Mouse (Mus musculus): ENCODE results near the gene Rbl1. TPM values are rescaled to one million over a fixed set of nuclear protein-coding genes. Genes with fewer than 3 reads are reported as not detected.

The Rbl1 gene
- polyA plus RNA-seq, 1 experiment from 2014 or later: 5.7 TPM

GRCm38 (mm10) chr2:157156079-157156478 is 48.3 kb downstream of the Rbl1 start:
- Histone ChIP-seq H3K27ac (ENCODE audit: low read depth, low read length) (no peak overlapping the region), H3K4me1 (ENCODE audit: control insufficient read depth, insufficient read depth, low read length) (no peaks in the 10 kb centered on the region), H3K9me3 (ENCODE audit: control insufficient read depth, low read length) (no peaks in the 10 kb centered on the region), H3K4me2 (ENCODE audit: low read depth, low read length) (no peak overlapping the region), H3K36me3 (ENCODE audit: control insufficient read depth, insufficient read depth, low read length) (peaks cover 19% of the 10 kb centered on the region), H3K9ac (replicated peaks; ENCODE audit: low read depth, low read length) (no peak overlapping the region), H3K4me3 (ENCODE audit: low read depth, low read length) (no peak overlapping the region), H3K27me3 (ENCODE audit: control insufficient read depth, insufficient read depth, low read length) (no peaks in the 10 kb centered on the region)
- ATAC-seq (ENCODE audit: low read depth): no peak
- WGBS: 94% methylated on average over 1 of the region's 1 CpGs

- H3K36me3 ChIP-seq (ENCODE audit: control insufficient read depth, insufficient read depth, low read length): peaks cover 25% of the 10 kb centered on the region
- no peaks in the 10 kb centered on the region for H3K27me3 ChIP-seq (ENCODE audit: control insufficient read depth, insufficient read depth, low read length)
- H3K27ac ChIP-seq (ENCODE audit: low read depth, low read length): no peak overlapping the region
- no peaks in the 10 kb centered on the region for H3K9me3 ChIP-seq (ENCODE audit: control insufficient read depth, low read length)
- 90% methylated on average over 2 of the region's 2 CpGs for WGBS
- H3K4me3 ChIP-seq (ENCODE audit: low read depth, low read length): no peak overlapping the region
- H3K4me2 ChIP-seq (ENCODE audit: low read depth, low read length): no peak overlapping the region
- H3K4me1 ChIP-seq (ENCODE audit: control insufficient read depth, insufficient read depth, low read length): no peaks in the 10 kb centered on the region
- H3K9ac ChIP-seq (replicated peaks; ENCODE audit: low read depth, low read length): no peak overlapping the region
- no peak for ATAC-seq (ENCODE audit: low read depth)
Measured at GRCm38 (mm10) chr2:157153235-157153634, 51.1 kb downstream of the Rbl1 start.

GRCm38 (mm10) chr2:157148417-157148816 is 55.9 kb downstream of the Rbl1 start:
- H3K27ac ChIP-seq (ENCODE audit: low read depth, low read length): no peak overlapping the region
- ATAC-seq (ENCODE audit: low read depth): no peak
- no peaks in the 10 kb centered on the region for H3K9me3 ChIP-seq (ENCODE audit: control insufficient read depth, low read length)
- no peak overlapping the region for H3K4me3 ChIP-seq (ENCODE audit: low read depth, low read length)
- H3K27me3 ChIP-seq (ENCODE audit: control insufficient read depth, insufficient read depth, low read length): no peaks in the 10 kb centered on the region
- 97% methylated on average over 5 of the region's 5 CpGs for WGBS
- H3K36me3 ChIP-seq (ENCODE audit: control insufficient read depth, insufficient read depth, low read length): peaks cover 26% of the 10 kb centered on the region
- no peak overlapping the region for H3K9ac ChIP-seq (replicated peaks; ENCODE audit: low read depth, low read length)
- no peak overlapping the region for H3K4me2 ChIP-seq (ENCODE audit: low read depth, low read length)
- no peaks in the 10 kb centered on the region for H3K4me1 ChIP-seq (ENCODE audit: control insufficient read depth, insufficient read depth, low read length)

GRCm38 (mm10) chr2:157147397-157148020 is 56.8 kb downstream of the Rbl1 start:
- Histone ChIP-seq H3K4me3 (ENCODE audit: low read depth, low read length) (no peak overlapping the region), H3K27me3 (ENCODE audit: control insufficient read depth, insufficient read depth, low read length) (no peaks in the 10 kb centered on the region), H3K9me3 (ENCODE audit: control insufficient read depth, low read length) (no peaks in the 10 kb centered on the region), H3K4me2 (ENCODE audit: low read depth, low read length) (no peak overlapping the region), H3K4me1 (ENCODE audit: control insufficient read depth, insufficient read depth, low read length) (no peaks in the 10 kb centered on the region), H3K9ac (replicated peaks; ENCODE audit: low read depth, low read length) (no peak overlapping the region), H3K27ac (ENCODE audit: low read depth, low read length) (no peak overlapping the region), H3K36me3 (ENCODE audit: control insufficient read depth, insufficient read depth, low read length) (peaks cover 25% of the 10 kb centered on the region)
- 95% methylated on average over 9 of the region's 9 CpGs for WGBS
- no peak for ATAC-seq (ENCODE audit: low read depth)

GRCm38 (mm10) chr2:157145173-157145572 is 59.2 kb downstream of the Rbl1 start:
- Histone ChIP-seq H3K4me1 (ENCODE audit: control insufficient read depth, insufficient read depth, low read length) (no peaks in the 10 kb centered on the region), H3K4me3 (ENCODE audit: low read depth, low read length) (no peak overlapping the region), H3K4me2 (ENCODE audit: low read depth, low read length) (no peak overlapping the region), H3K27ac (ENCODE audit: low read depth, low read length) (no peak overlapping the region), H3K36me3 (ENCODE audit: control insufficient read depth, insufficient read depth, low read length) (peaks cover 18% of the 10 kb centered on the region), H3K9me3 (ENCODE audit: control insufficient read depth, low read length) (no peaks in the 10 kb centered on the region), H3K9ac (replicated peaks; ENCODE audit: low read depth, low read length) (no peak overlapping the region), H3K27me3 (ENCODE audit: control insufficient read depth, insufficient read depth, low read length) (no peaks in the 10 kb centered on the region)
- no peak for ATAC-seq (ENCODE audit: low read depth)
- 96% methylated on average over 1 of the region's 1 CpGs for WGBS

- Histone ChIP-seq H3K4me2 (ENCODE audit: low read depth, low read length) (no peak overlapping the region), H3K9me3 (ENCODE audit: control insufficient read depth, low read length) (no peaks in the 10 kb centered on the region), H3K27ac (ENCODE audit: low read depth, low read length) (no peak overlapping the region), H3K27me3 (ENCODE audit: control insufficient read depth, insufficient read depth, low read length) (no peaks in the 10 kb centered on the region), H3K36me3 (ENCODE audit: control insufficient read depth, insufficient read depth, low read length) (peaks cover 13% of the 10 kb centered on the region), H3K9ac (replicated peaks; ENCODE audit: low read depth, low read length) (no peak overlapping the region), H3K4me3 (ENCODE audit: low read depth, low read length) (no peak overlapping the region), H3K4me1 (ENCODE audit: control insufficient read depth, insufficient read depth, low read length) (no peaks in the 10 kb centered on the region)
- WGBS: 87% methylated on average over 5 of the region's 5 CpGs
- no peak for ATAC-seq (ENCODE audit: low read depth)
Measured at GRCm38 (mm10) chr2:157144132-157144531, 60.2 kb downstream of the Rbl1 start.

- no peak for ATAC-seq (ENCODE audit: low read depth)
- Histone ChIP-seq H3K27ac (ENCODE audit: low read depth, low read length) (no peak overlapping the region), H3K36me3 (ENCODE audit: control insufficient read depth, insufficient read depth, low read length) (no peaks in the 10 kb centered on the region), H3K27me3 (ENCODE audit: control insufficient read depth, insufficient read depth, low read length) (no peaks in the 10 kb centered on the region), H3K9ac (replicated peaks; ENCODE audit: low read depth, low read length) (no peak overlapping the region), H3K4me2 (ENCODE audit: low read depth, low read length) (no peak overlapping the region), H3K9me3 (ENCODE audit: control insufficient read depth, low read length) (no peaks in the 10 kb centered on the region), H3K4me1 (ENCODE audit: control insufficient read depth, insufficient read depth, low read length) (no peaks in the 10 kb centered on the region), H3K4me3 (ENCODE audit: low read depth, low read length) (no peak overlapping the region)
- 89% methylated on average over 4 of the region's 4 CpGs for WGBS
Measured at GRCm38 (mm10) chr2:157141962-157142361, 62.4 kb downstream of the Rbl1 start.

GRCm38 (mm10) chr2:157139251-157139802 is 65.0 kb downstream of the Rbl1 start:
- H3K9ac ChIP-seq (replicated peaks; ENCODE audit: low read depth, low read length): no peak overlapping the region
- no peaks in the 10 kb centered on the region for H3K4me1 ChIP-seq (ENCODE audit: control insufficient read depth, insufficient read depth, low read length)
- WGBS: 93% methylated on average over 5 of the region's 5 CpGs
- no peak overlapping the region for H3K27ac ChIP-seq (ENCODE audit: low read depth, low read length)
- no peaks in the 10 kb centered on the region for H3K9me3 ChIP-seq (ENCODE audit: control insufficient read depth, low read length)
- no peak overlapping the region for H3K4me3 ChIP-seq (ENCODE audit: low read depth, low read length)
- H3K27me3 ChIP-seq (ENCODE audit: control insufficient read depth, insufficient read depth, low read length): no peaks in the 10 kb centered on the region
- no peak overlapping the region for H3K4me2 ChIP-seq (ENCODE audit: low read depth, low read length)
- ATAC-seq (ENCODE audit: low read depth): no peak
- H3K36me3 ChIP-seq (ENCODE audit: control insufficient read depth, insufficient read depth, low read length): no peaks in the 10 kb centered on the region

GRCm38 (mm10) chr2:157138808-157139207 is 65.5 kb downstream of the Rbl1 start:
- no peak overlapping the region for H3K4me2 ChIP-seq (ENCODE audit: low read depth, low read length)
- H3K27ac ChIP-seq (ENCODE audit: low read depth, low read length): no peak overlapping the region
- no peak for ATAC-seq (ENCODE audit: low read depth)
- H3K4me1 ChIP-seq (ENCODE audit: control insufficient read depth, insufficient read depth, low read length): no peaks in the 10 kb centered on the region
- no peaks in the 10 kb centered on the region for H3K36me3 ChIP-seq (ENCODE audit: control insufficient read depth, insufficient read depth, low read length)
- H3K4me3 ChIP-seq (ENCODE audit: low read depth, low read length): no peak overlapping the region
- no peaks in the 10 kb centered on the region for H3K9me3 ChIP-seq (ENCODE audit: control insufficient read depth, low read length)
- H3K27me3 ChIP-seq (ENCODE audit: control insufficient read depth, insufficient read depth, low read length): no peaks in the 10 kb centered on the region
- WGBS: 94% methylated on average over 5 of the region's 5 CpGs
- H3K9ac ChIP-seq (replicated peaks; ENCODE audit: low read depth, low read length): no peak overlapping the region
